Mouse (Mus musculus): ENCODE results near the gene Lss.

DNA sequence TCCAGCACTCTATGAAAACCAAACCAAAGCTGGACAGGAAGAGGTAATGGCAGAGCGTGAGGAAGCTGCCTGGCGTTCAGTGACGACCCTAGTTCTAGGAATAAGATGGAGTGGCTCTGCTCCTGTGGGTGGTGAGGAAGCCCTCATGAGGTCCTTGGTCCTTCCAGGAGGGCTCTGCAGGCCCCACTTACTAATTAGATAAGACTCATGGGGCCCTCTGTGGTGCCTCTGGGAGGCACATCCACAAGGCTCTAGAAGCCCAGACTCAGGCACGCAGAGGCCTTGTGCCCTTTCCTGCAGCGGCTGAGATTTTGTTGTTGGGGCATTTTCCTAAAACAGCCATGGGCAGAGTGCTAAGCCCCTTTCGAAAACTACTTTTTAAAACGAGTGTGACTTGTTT, 25.5 kb upstream of the Lss start:
- TF ChIP-seq CTCF (IDR thresholded peaks at IDR 0.05; ENCODE audit: control insufficient read depth, insufficient read depth, insufficient read length) (no peak), MYOG (IDR thresholded peaks at IDR 0.05; ENCODE audit: control insufficient read depth, extremely low read depth, insufficient read length) (no peak), USF1 (IDR thresholded peaks at IDR 0.05; ENCODE audit: low read depth) (no peak), MYOD1 (IDR thresholded peaks at IDR 0.05; ENCODE audit: control insufficient read depth, insufficient read length, low read depth) (no peak), CEBPB (IDR thresholded peaks at IDR 0.05; ENCODE audit: low read depth) (no peak), MAX (IDR thresholded peaks at IDR 0.05) (no peak), FOSL1 (IDR thresholded peaks at IDR 0.05; ENCODE audit: insufficient read depth, low read length, poor library complexity, severe bottlenecking) (no peak)
